Mouse (Mus musculus) brain, embryonic 14.5 days (tissue): ENCODE data around the gene Gm43517. TPM values are rescaled to one million over a fixed set of nuclear protein-coding genes. Genes with fewer than 3 reads are reported as not detected.
A peak's percentile ranks its signal among the peaks of the same experiment; 100 is the strongest.

Experiments used
- DNase-seq: peaks from one replicate; pipeline ENCODE4 v3.0.0-alpha.2; 2011; ENCODE audit warnings: low read depth
- CTCF ChIP-seq: fragments of 200-500 bp; IDR thresholded peaks from 2 replicates; pipeline ENCODE4 v1.5.1; 2012; ENCODE audit warnings: inconsistent platforms, mild to moderate bottlenecking, moderate library complexity, borderline replicate concordance; ENCODE audit not compliant: insufficient read depth, insufficient read length; ENCODE audit errors: extremely low read depth
- POLR2A ChIP-seq: fragments of 200-500 bp; IDR thresholded peaks from 2 replicates; pipeline ENCODE4 v1.6.1; 2012; ENCODE audit warnings: mild to moderate bottlenecking, inconsistent platforms, borderline replicate concordance; ENCODE audit not compliant: poor library complexity, insufficient read depth, insufficient read length, severe bottlenecking; ENCODE audit errors: extremely low read depth
- polyA plus RNA-seq: library from polyadenylated mRNA; depleted of rRNA; stranded (reverse); fragments of >200 nt; gene quantifications from 2 replicates; pipeline ENCODE4 v1.2.3, GENCODE M21; 2012; rRNA removed

Gene Gm43517
- polyA plus RNA-seq = 1.5 and 4.7 TPM in 2 replicates

DNA sequence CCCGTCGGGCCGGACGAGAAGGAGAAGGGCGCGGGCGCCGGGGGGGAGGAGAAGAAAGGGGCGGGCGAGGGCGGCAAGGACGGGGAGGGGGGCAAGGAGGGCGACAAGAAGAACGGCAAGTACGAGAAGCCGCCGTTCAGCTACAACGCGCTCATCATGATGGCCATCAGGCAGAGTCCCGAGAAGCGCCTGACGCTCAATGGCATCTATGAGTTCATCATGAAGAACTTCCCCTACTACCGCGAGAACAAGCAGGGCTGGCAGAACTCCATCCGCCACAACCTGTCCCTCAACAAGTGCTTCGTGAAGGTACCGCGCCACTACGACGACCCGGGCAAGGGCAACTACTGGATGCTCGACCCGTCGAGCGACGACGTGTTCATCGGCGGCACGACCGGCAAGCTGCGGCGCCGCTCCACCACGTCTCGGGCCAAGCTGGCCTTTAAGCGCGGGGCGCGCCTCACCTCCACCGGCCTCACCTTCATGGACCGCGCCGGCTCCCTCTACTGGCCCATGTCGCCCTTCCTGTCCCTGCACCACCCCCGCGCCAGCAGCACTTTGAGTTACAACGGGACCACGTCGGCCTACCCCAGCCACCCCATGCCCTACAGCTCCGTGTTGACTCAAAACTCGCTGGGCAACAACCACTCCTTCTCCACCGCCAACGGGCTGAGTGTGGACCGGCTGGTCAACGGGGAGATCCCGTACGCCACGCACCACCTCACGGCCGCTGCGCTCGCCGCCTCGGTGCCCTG is at the start of gene Gm43517:
Gene Gm43517 (plus strand): TSS at position 299 of the 755 bp plus-strand sequence.
- no peak for TF ChIP-seq CTCF
- no peak for TF ChIP-seq POLR2A
- peak; percentile 87 for DNase-seq

DNA sequence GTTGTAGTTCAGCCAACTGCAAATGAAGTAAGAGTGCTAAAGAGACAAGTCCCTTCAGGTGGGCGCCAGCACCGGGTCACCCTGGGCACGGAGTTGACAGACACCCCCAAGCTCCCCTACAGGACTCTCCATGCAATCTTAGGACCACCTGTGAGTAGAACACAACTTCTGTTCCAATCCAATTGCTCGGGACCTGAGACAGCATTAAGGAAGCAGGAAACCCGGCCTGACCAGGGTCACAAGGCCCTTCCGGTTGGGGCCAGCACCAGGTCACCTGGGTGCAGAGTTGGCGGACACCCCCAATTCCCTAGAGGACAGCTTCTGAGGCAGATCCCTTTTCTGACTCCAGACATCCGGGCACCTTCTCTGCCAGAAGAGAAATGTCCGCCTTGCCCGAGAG is 35.3 kb upstream of the Gm43517 start:
- TF ChIP-seq CTCF = no peak
- no peak for TF ChIP-seq POLR2A

DNA sequence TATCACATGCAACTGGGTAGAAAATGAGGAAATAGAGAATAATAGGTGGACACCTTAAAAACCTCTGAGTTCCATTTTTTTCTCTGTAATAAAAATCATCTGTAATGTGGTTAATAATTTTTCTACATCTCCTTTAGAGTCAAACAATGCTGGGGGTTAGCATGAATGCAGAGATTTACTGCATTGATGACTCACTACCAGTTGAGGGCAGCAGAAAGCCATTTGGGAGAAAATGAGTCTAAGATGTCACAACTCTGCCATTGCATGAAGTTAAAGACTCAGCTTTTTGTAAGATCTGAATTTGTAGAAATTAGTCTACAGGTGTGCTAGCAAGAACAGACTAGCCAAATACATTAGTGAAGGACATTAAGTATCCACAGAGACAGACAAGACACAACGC is 16.0 kb upstream of the Gm43517 start:
- peak; percentile 71 for DNase-seq
- TF ChIP-seq CTCF (peak; percentile 59; the same call in 1 of the 2 replicates), POLR2A (no peak)

More for the DNA sequence above, 35.3 kb upstream of the Gm43517 start:
- DNase-seq = no peak

DNA sequence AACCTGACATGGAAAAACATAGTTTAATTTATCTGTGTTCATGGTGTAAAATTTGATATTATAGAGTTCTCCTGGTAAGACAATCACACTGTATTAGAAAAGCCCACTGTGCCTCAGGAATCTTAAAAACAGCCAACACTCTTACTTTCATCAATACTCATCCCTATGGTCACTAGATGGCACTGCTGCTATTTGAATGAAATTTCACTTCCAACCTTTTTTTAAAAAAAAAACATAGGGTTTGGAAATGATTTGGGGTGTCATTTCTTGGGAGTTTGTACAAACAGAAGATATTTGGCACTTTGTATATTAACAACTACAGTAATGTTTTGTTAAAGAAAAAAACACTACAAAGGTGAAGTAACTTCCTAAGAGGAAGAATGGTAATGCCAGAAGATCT is 12.8 kb upstream of the Gm43517 start:
- TF ChIP-seq CTCF (no peak), POLR2A (no peak)
- DNase-seq = peak; percentile 91

DNA sequence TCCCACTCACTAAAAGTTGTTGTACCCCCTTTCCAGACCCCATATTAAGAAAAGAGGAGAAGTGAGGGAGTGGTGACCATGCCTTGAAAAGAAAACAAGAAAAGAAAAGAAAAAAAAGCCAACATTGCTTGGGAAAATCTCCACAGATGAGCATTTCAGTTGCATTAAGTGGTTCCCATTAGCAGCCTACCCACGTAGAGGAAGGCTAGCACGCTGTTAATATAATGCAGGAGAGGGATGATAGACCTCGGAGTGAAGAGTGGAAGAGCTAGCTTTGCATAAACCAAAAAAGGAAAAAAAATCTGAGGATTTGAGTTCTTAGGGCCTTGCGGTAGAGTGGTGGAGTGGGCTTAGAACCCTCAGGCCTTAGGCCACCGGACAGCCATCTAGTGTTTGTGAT is 11.8 kb upstream of the Gm43517 start:
- TF ChIP-seq CTCF = no peak
- TF ChIP-seq POLR2A = no peak
- DNase-seq = peak; percentile 78

DNA sequence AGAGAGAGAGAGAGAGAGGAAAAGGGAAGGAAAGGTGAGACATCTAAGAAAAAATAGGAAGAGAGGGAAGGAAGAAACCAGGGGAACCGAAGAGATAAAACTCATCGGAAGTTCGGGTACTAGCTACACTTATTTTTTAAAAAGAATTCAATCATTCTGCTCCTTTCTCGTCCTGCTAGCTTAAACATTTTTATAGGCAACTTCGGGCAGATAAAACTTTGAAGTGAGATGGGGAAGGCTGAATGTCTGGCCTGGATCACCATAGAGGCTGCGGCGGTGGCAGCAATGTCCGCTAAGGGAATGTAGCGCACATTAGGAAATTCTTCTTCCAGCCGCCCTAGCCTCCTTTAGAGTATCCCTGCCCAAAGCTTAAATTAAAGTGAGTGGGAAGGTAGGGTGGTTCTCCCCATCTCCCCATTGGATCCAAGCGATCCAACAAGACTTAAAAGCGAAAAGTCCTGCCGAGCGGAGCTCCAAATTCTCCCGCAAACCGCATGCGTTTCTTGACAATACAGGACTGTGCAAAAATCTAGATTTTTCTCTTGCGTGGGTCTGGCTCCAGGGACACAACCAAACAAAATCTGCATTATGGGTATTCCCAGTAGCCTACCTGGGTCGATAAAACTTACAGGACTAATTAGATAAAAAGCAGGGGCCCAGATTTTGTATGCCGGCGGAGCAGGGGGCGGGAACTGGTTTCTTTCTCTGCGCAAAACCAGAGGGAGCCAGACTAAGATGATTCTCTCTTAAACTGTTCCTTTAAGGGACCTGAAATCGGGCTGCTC is 11.0 kb upstream of the Gm43517 start:
- TF ChIP-seq CTCF (no peak), POLR2A (no peak)

DNA sequence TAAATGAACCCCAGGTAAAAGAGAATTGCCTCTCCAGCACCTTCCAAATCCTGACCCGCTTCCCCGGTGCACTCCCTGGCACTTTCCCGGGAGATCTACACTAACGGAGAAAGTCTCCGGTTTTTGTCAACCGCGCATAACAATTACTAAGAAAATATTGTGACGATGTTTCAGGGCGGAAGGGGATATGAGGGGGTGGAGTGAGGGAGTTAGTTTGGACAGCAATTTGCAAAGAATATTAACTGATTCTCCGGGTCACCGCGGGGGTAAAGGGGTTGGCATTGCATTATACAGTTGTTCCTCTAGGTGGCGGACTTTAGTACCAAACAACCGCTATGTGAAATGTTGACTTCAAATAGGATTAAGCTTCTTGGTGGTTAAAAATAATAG is 10.4 kb upstream of the Gm43517 start:
- TF ChIP-seq CTCF = peak; percentile 66; the same call in 1 of the 2 replicates
- TF ChIP-seq POLR2A = no peak
- DNase-seq = peak; percentile 89

More for the DNA sequence above, 11.0 kb upstream of the Gm43517 start:
- peak; percentile 72 for DNase-seq

DNA sequence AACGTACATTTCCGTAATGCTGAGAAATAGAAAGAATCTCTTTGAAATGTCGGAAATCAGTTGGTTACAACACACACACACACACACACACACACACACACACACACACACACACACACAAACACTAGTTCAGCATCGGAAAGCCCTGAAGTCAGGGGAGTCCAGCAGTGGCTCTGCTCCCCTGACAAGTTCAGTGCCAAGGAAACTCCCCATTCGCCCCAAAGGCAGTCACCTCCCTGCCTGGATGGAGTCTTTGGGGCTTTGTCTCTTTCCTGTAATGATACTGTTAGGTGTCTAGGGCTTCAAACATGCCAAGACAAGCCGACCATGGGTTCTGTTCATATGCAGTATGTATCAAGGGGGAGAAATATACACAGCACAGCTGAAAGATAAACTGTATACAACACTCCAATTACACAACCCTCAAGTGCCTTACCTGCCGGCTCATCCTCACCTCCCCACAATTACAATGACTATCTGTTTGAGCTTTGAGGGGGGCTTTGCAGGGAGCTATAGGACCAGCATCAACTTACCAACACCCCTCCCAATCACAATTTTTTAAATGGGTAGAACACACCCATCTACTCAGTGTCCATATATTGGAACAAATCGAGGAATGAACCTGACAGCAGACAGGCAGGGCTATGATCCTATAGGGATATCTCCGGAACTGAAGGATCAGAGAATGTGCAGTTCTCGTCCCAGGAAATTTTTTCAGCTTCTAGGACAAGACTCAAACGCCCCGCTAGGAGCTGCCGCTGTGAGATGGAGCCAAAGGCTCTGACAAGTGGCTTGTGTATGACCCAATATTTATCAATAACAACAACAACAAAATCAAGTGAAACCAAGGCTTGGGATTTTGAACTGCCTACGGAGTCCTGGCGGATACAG is 9.3 kb upstream of the Gm43517 start:
- TF ChIP-seq CTCF = no peak
- no peak for TF ChIP-seq POLR2A
- peak; percentile 84 for DNase-seq

DNA sequence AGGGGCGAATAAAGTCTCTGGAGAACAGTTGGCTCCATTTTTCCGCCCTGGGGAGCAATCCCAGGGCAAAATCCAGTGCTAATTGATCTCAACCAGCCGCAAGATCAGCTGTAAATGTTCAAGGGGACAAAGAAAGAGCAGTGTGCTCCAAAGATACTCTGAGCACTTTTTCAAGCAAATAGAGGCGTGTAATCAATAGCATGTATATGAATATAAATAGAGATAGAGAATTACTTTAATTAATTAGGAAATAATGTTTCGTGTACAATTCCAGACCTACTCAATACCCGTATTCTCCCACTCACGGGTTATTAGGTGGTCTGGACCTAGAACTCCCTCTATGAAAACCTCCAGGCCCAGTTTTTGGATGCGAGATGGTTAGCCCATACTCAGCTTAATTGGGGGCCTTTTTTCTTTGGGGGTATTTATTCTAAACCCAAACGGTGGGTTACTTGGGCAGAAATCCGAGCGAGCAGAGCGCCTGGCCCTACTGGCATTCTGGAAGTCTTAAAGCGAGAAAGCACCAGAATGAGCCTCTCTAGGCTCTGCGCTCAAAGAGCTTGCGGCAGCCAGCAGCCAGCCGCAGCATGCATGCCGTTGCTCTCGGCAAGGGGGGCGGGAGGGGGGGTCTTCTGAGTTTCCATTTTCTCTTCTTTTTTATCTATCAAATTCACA is 8.5 kb upstream of the Gm43517 start:
- peak; percentile 81 for DNase-seq
- TF ChIP-seq CTCF (no peak), POLR2A (no peak)

DNA sequence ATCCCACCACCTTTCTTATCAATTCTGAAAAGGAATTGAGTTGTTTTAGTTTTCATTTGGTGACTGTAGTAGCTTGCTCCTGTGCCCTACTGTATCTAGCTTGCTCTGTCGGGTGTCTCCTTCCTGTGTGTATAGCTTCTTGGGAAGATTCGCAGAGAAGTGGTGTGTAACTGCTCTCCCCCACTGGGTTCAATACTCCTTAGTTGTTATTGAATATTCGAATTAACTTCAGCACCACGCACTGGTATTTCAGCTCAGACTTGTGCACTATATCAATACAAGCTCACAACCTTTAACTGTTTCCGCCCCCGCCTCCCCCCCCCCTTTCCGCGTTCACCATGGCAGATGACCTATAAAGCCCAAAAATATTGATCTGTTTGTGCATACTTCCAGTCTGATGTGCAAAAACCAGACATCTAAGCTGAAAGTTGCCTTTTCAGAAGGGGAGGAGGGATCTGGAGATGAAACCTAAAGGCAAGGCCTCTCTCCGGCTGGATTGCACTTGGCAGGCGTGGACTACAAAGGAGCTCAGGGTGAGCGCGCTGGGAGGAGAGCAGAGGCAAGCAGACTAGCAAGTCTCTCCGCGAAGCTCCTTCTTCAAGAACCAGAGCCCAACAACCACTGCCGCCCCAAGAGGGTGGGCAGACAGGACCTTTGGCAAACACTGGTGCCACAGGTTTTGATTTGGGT is 7.5 kb upstream of the Gm43517 start:
- TF ChIP-seq CTCF (no peak), POLR2A (peak; percentile 35; the same call in 1 of the 2 replicates)
- DNase-seq = peak; percentile 92
